In the genomic region with DNA sequence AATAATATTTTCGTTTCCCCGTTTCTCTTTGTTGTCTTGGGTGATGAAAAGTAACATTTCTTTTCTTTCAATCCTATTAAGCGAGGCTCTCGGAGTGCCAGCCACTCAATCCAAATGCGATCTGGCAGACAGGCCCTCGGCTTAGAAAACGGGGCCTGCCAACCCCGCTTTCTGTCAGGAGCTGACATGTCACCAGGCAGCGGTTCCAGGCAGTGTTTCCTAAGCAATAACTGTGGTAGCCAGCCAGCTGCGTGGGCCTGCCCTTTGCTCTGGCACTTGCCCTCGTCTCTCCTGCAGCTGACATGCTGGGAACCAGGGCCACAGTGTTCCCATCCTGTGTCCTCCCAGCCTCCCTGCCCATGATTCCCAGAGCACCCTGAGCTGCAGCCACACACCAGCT, we compare ENCODE assay signal across 9 mouse cellular contexts.
A peak's percentile ranks its signal among the peaks of the same experiment; 100 is the strongest.
DNase-seq lines count a peak whose midpoint lies in the region; ATAC-seq lines count a peak whose summit lies in the region.
"Had no signal": no experiment of that assay in that cellular context is flagged by ENCODE, and none has a peak within 500 bp of the region (broad histone marks: within the 10 kb centered on the region; RNA-seq: fewer than 3 reads in every experiment).

No protein-coding gene starts in this region.

- 0 out of 2 replicates have a peak overlapping the region, but pooled peaks have one; percentile 49 for H3K9ac ChIP-seq in forebrain, embryonic 13.5 days
- no peak overlapping the region for H3K9ac ChIP-seq in hindbrain, embryonic 15.5 days
- H3K9ac ChIP-seq: liver, embryonic 13.5 days had no signal

- H3K27me3 ChIP-seq in forebrain, embryonic 13.5 days: peaks cover 9% of the 10 kb centered on the region; the same call in 1 of the 2 replicates
- H3K27me3 ChIP-seq in hindbrain, embryonic 15.5 days: no peaks in the 10 kb centered on the region
- H3K27me3 ChIP-seq: liver, embryonic 13.5 days had no signal

- H3K4me3 ChIP-seq in forebrain, embryonic 13.5 days: no peak overlapping the region
- H3K4me3 ChIP-seq in hindbrain, embryonic 15.5 days: no peak overlapping the region
- H3K4me3 ChIP-seq: liver, embryonic 13.5 days had no signal

- H3K9me3 ChIP-seq in forebrain, embryonic 13.5 days (replicated peaks): no peaks in the 10 kb centered on the region
- H3K9me3 ChIP-seq in hindbrain, embryonic 15.5 days: no peaks in the 10 kb centered on the region
- H3K9me3 ChIP-seq: liver, embryonic 13.5 days had no signal

- no peak overlapping the region for H3K4me2 ChIP-seq in forebrain, embryonic 13.5 days
- H3K4me2 ChIP-seq in hindbrain, embryonic 15.5 days: no peak overlapping the region
- H3K4me2 ChIP-seq: liver, embryonic 13.5 days had no signal

- peak overlapping the region; percentile 70 for H3K27ac ChIP-seq in forebrain, embryonic 13.5 days
- H3K27ac ChIP-seq in hindbrain, embryonic 15.5 days (replicated peaks): peak overlapping the region; percentile 72
- H3K27ac ChIP-seq: liver, embryonic 13.5 days had no signal

- 24% methylated on average over 11 of the region's 11 CpGs for WGBS in forebrain, embryonic 13.5 days
- 49% methylated on average over 11 of the region's 11 CpGs for WGBS in hindbrain, embryonic 15.5 days

- H3K4me1 ChIP-seq in forebrain, embryonic 13.5 days: peaks cover 67% of the 10 kb centered on the region
- peaks cover 73% of the 10 kb centered on the region for H3K4me1 ChIP-seq in hindbrain, embryonic 15.5 days (replicated peaks)
- H3K4me1 ChIP-seq: liver, embryonic 13.5 days had no signal

- DNase-seq in cerebellum, postnatal 14 days: peak; percentile 47 to 51
- DNase-seq in cerebellum, postnatal 25 days: no peak
- peak; percentile 69 for DNase-seq in Muller cell, postnatal 12 days (ENCODE audit: inconsistent ontology term)
- no peak for DNase-seq in testis, postnatal 10 days (ENCODE audit: low spot score)
- DNase-seq in embryo, embryonic 9.5 days (ENCODE audit: extremely low spot score): no peak
- no peak for DNase-seq in spleen, postnatal 10 days (ENCODE audit: low spot score in 2 of 2)
- DNase-seq: liver, embryonic 13.5 days had no signal

- H3K36me3 ChIP-seq in forebrain, embryonic 13.5 days (ENCODE audit: poor library complexity, severe bottlenecking): no peaks in the 10 kb centered on the region
- H3K36me3 ChIP-seq in hindbrain, embryonic 15.5 days: no peaks in the 10 kb centered on the region
- H3K36me3 ChIP-seq: liver, embryonic 13.5 days had no signal

- 0 out of 2 replicates have a peak, but pooled peaks have one; percentile 22 for ATAC-seq in forebrain, embryonic 13.5 days
- ATAC-seq in hindbrain, embryonic 15.5 days (ENCODE audit: low FRiP score, low read depth): no peak

Comparison
In these comparisons a context has a peak if more than half of its experiments do, and no peak if none do; other contexts are left out.
1. DNase-seq: peak in cerebellum, postnatal 14 days (2 of 2) and Muller cell, postnatal 12 days (single experiment); none in cerebellum, postnatal 25 days (0 of 2), testis, postnatal 10 days (single experiment), embryo, embryonic 9.5 days (single experiment) and spleen, postnatal 10 days (0 of 2).